Mouse (Mus musculus): ENCODE measurements at regions not wholly inside any gene's neighbourhood (a gene's known extent, or its start where the extent isn't known, plus 50 kb on each side); places are given as distances from the start of the nearest gene placed in this dataset.
A peak's percentile ranks its signal among the peaks of the same experiment; 100 is the strongest.

GRCm38 (mm10) chr8:103808580-103808979, 292.8 kb upstream of the Cdh5 start:
- 0 out of 2 replicates have a peak, but pooled peaks cover 5% of the 10 kb centered on the region for H3K9me3 ChIP-seq
- H3K4me1 ChIP-seq (replicated peaks), result peaks cover 14% of the 10 kb centered on the region
- H3K4me3 ChIP-seq, result no peak overlapping the region
- H3K36me3 ChIP-seq, result no peaks in the 10 kb centered on the region
- peak overlapping the region; percentile 64 for H3K27ac ChIP-seq
- no peaks in the 10 kb centered on the region for H3K27me3 ChIP-seq (ENCODE audit: insufficient read depth, poor library complexity, severe bottlenecking)
- DNase-seq (ENCODE audit: low spot score), result peak; percentile 42
- WGBS, result 40% methylated on average over 8 of the region's 8 CpGs

- Histone ChIP-seq H3K4me1 (replicated peaks) (peaks cover 18% of the 10 kb centered on the region), H3K9me3 (0 out of 2 replicates have a peak, but pooled peaks cover 5% of the 10 kb centered on the region), H3K4me3 (no peak overlapping the region), H3K27ac (peak overlapping the region; percentile 64; the same call in 1 of the 2 replicates), H3K27me3 (ENCODE audit: insufficient read depth, poor library complexity, severe bottlenecking) (no peaks in the 10 kb centered on the region), H3K36me3 (no peaks in the 10 kb centered on the region)
- peak; percentile 43 for DNase-seq (ENCODE audit: low spot score)
- 59% methylated on average over 7 of the region's 7 CpGs for WGBS
Measured at GRCm38 (mm10) chr8:103809140-103809539, 292.3 kb upstream of the Cdh5 start.

- Histone ChIP-seq H3K4me1 (replicated peaks) (peaks cover 14% of the 10 kb centered on the region; the same call in 1 of the 2 replicates), H3K4me3 (no peak overlapping the region), H3K27me3 (ENCODE audit: insufficient read depth, poor library complexity, severe bottlenecking) (no peaks in the 10 kb centered on the region), H3K9me3 (no peaks in the 10 kb centered on the region), H3K36me3 (no peaks in the 10 kb centered on the region), H3K27ac (no peak overlapping the region)
- 72% methylated on average over 10 of the region's 10 CpGs for WGBS
- no peak for DNase-seq (ENCODE audit: low spot score)
Measured at GRCm38 (mm10) chr8:103813954-103814591, 287.4 kb upstream of the Cdh5 start.

- Histone ChIP-seq H3K36me3 (no peaks in the 10 kb centered on the region), H3K4me3 (no peak overlapping the region), H3K27ac (no peak overlapping the region), H3K9me3 (no peaks in the 10 kb centered on the region), H3K4me1 (replicated peaks) (peaks cover 12% of the 10 kb centered on the region; the same call in 1 of the 2 replicates), H3K27me3 (ENCODE audit: insufficient read depth, poor library complexity, severe bottlenecking) (no peaks in the 10 kb centered on the region)
- 75% methylated on average over 15 of the region's 15 CpGs for WGBS
- no peak for DNase-seq (ENCODE audit: low spot score)
Measured at GRCm38 (mm10) chr8:103816101-103816894, 285.1 kb upstream of the Cdh5 start.

GRCm38 (mm10) chr8:103823541-103823940, 277.9 kb upstream of the Cdh5 start:
- no peak overlapping the region for H3K27ac ChIP-seq
- no peaks in the 10 kb centered on the region for H3K36me3 ChIP-seq
- H3K4me1 ChIP-seq (replicated peaks), result peaks cover 10% of the 10 kb centered on the region

GRCm38 (mm10) chr8:103824747-103825146, 276.7 kb upstream of the Cdh5 start:
- no peaks in the 10 kb centered on the region; the same call in 1 of the 2 replicates for H3K9me3 ChIP-seq
- no peak for DNase-seq (ENCODE audit: low spot score)
- peak overlapping the region; percentile 25; the same call in 1 of the 2 replicates for H3K27ac ChIP-seq
- no peak overlapping the region for H3K4me3 ChIP-seq
- H3K36me3 ChIP-seq, result no peaks in the 10 kb centered on the region
- H3K4me1 ChIP-seq (replicated peaks), result peaks cover 10% of the 10 kb centered on the region
- no peaks in the 10 kb centered on the region for H3K27me3 ChIP-seq (ENCODE audit: insufficient read depth, poor library complexity, severe bottlenecking)
- WGBS, result 10% methylated on average over 1 of the region's 1 CpGs

More at GRCm38 (mm10) chr8:103823541-103823940, 277.9 kb upstream of the Cdh5 start:
- no peak for DNase-seq (ENCODE audit: low spot score)
- Histone ChIP-seq H3K4me3 (no peak overlapping the region), H3K9me3 (no peaks in the 10 kb centered on the region; the same call in 1 of the 2 replicates), H3K27me3 (ENCODE audit: insufficient read depth, poor library complexity, severe bottlenecking) (no peaks in the 10 kb centered on the region)
- 75% methylated on average over 7 of the region's 7 CpGs for WGBS

- H3K4me1 ChIP-seq (replicated peaks), result peaks cover 10% of the 10 kb centered on the region
- 67% methylated on average over 3 of the region's 3 CpGs for WGBS
- no peaks in the 10 kb centered on the region for H3K27me3 ChIP-seq (ENCODE audit: insufficient read depth, poor library complexity, severe bottlenecking)
- H3K36me3 ChIP-seq, result no peaks in the 10 kb centered on the region
- H3K27ac ChIP-seq, result peak overlapping the region; percentile 25; the same call in 1 of the 2 replicates
- H3K4me3 ChIP-seq, result no peak overlapping the region
- H3K9me3 ChIP-seq, result no peaks in the 10 kb centered on the region; the same call in 1 of the 2 replicates
- no peak for DNase-seq (ENCODE audit: low spot score)
Measured at GRCm38 (mm10) chr8:103825289-103825688, 276.1 kb upstream of the Cdh5 start.

- WGBS, result 94% methylated on average over 3 of the region's 3 CpGs
- H3K36me3 ChIP-seq, result no peaks in the 10 kb centered on the region
- no peaks in the 10 kb centered on the region; the same call in 1 of the 2 replicates for H3K9me3 ChIP-seq
- peaks cover under 1% of the 10 kb centered on the region; the same call in 1 of the 2 replicates for H3K4me1 ChIP-seq (replicated peaks)
- H3K4me3 ChIP-seq, result no peak overlapping the region
- H3K27me3 ChIP-seq (ENCODE audit: insufficient read depth, poor library complexity, severe bottlenecking), result no peaks in the 10 kb centered on the region
- H3K27ac ChIP-seq, result no peak overlapping the region
- no peak for DNase-seq (ENCODE audit: low spot score)
Measured at GRCm38 (mm10) chr8:103830416-103830815, 271.0 kb upstream of the Cdh5 start.

GRCm38 (mm10) chr8:103839990-103840389, 261.4 kb upstream of the Cdh5 start:
- no peaks in the 10 kb centered on the region for H3K4me1 ChIP-seq (replicated peaks)
- WGBS, result 81% methylated on average over 4 of the region's 4 CpGs
- no peak overlapping the region for H3K4me3 ChIP-seq
- H3K27ac ChIP-seq, result no peak overlapping the region
- H3K36me3 ChIP-seq, result no peaks in the 10 kb centered on the region
- no peak for DNase-seq (ENCODE audit: low spot score)
- H3K9me3 ChIP-seq, result no peaks in the 10 kb centered on the region
- no peaks in the 10 kb centered on the region for H3K27me3 ChIP-seq (ENCODE audit: insufficient read depth, poor library complexity, severe bottlenecking)

- H3K4me1 ChIP-seq (replicated peaks), result no peaks in the 10 kb centered on the region
- DNase-seq (ENCODE audit: low spot score), result no peak
- H3K36me3 ChIP-seq, result no peaks in the 10 kb centered on the region
- no peak overlapping the region for H3K27ac ChIP-seq
- no peaks in the 10 kb centered on the region for H3K27me3 ChIP-seq (ENCODE audit: insufficient read depth, poor library complexity, severe bottlenecking)
- WGBS, result 98% methylated on average over 1 of the region's 1 CpGs
- H3K9me3 ChIP-seq, result no peaks in the 10 kb centered on the region
- H3K4me3 ChIP-seq, result no peak overlapping the region
Measured at GRCm38 (mm10) chr8:103845964-103846363, 255.5 kb upstream of the Cdh5 start.

- Histone ChIP-seq H3K4me1 (replicated peaks) (no peaks in the 10 kb centered on the region), H3K27ac (no peak overlapping the region), H3K4me3 (no peak overlapping the region), H3K27me3 (ENCODE audit: insufficient read depth, poor library complexity, severe bottlenecking) (no peaks in the 10 kb centered on the region), H3K36me3 (no peaks in the 10 kb centered on the region), H3K9me3 (no peaks in the 10 kb centered on the region)
- 75% methylated on average over 10 of the region's 10 CpGs for WGBS
- no peak for DNase-seq (ENCODE audit: low spot score)
Measured at GRCm38 (mm10) chr8:103846382-103846976, 254.9 kb upstream of the Cdh5 start.

- Histone ChIP-seq H3K9me3 (no peaks in the 10 kb centered on the region), H3K36me3 (no peaks in the 10 kb centered on the region), H3K4me3 (no peak overlapping the region), H3K27me3 (ENCODE audit: insufficient read depth, poor library complexity, severe bottlenecking) (no peaks in the 10 kb centered on the region), H3K27ac (no peak overlapping the region), H3K4me1 (replicated peaks) (no peaks in the 10 kb centered on the region)
- no peak for DNase-seq (ENCODE audit: low spot score)
- WGBS, result 92% methylated on average over 2 of the region's 2 CpGs
Measured at GRCm38 (mm10) chr8:103849785-103850184, 251.6 kb upstream of the Cdh5 start.

GRCm38 (mm10) chr8:103851286-103851685, 250.1 kb upstream of the Cdh5 start:
- H3K27ac ChIP-seq, result no peak overlapping the region
- H3K4me1 ChIP-seq (replicated peaks), result no peaks in the 10 kb centered on the region
- 89% methylated on average over 8 of the region's 8 CpGs for whole genome bisulfite sequencing
- H3K27me3 ChIP-seq (ENCODE audit: insufficient read depth, poor library complexity, severe bottlenecking), result no peaks in the 10 kb centered on the region
- H3K9me3 ChIP-seq, result no peaks in the 10 kb centered on the region
- no peaks in the 10 kb centered on the region for H3K36me3 ChIP-seq
- no peak for DNase-seq (ENCODE audit: low spot score)
- H3K4me3 ChIP-seq, result no peak overlapping the region
